Mouse (Mus musculus): ENCODE measurements around the gene Gm5447. TPM values are rescaled to one million over a fixed set of nuclear protein-coding genes. Genes with fewer than 3 reads are reported as not detected.
A peak's percentile ranks its signal among the peaks of the same experiment; 100 is the strongest.

Gene Gm5447
- 0.07 TPM in 1 of 2 replicates, not detected in the other for polyA plus RNA-seq (2015; fragmentation: Nextera tagmentation; extraction: Ambion mirVana)

GRCm38 (mm10) chr13:30973501-30974246 lies at the start of gene Gm5447, which contains the start of gene Exoc2:
TSS of gene Gm5447 (plus strand) at chr13:30974204.
TSS of gene Exoc2 (minus strand) at chr13:30974093.
- peak within 1 kb of the TSS; percentile 64 for H3K4me2 ChIP-seq (replicated peaks; ENCODE audit: low read depth)
- no peaks in the 10 kb centered on the region for H3K36me3 ChIP-seq (ENCODE audit: control insufficient read depth, insufficient read depth, low read length)
- H3K27me3 ChIP-seq (ENCODE audit: control insufficient read depth, insufficient read depth, low read length) = no peaks in the 10 kb centered on the region
- peak within 1 kb of the TSS; percentile 96 for H3K9ac ChIP-seq (ENCODE audit: low read length)
- no peaks in the 10 kb centered on the region for H3K9me3 ChIP-seq (ENCODE audit: control insufficient read depth, low read length)
- H3K4me1 ChIP-seq (replicated peaks; ENCODE audit: control insufficient read depth, insufficient read depth) = no peaks in the 10 kb centered on the region
- no peak for TF ChIP-seq EP300 (optimal IDR thresholded peaks at IDR 0.05)
- TF ChIP-seq CTCF (IDR thresholded peaks at IDR 0.05; ENCODE audit: low read depth) = 0 out of 2 replicates have a peak, but pooled peaks have one; percentile 19
- 1% methylated on average over 48 of the region's 54 CpGs for WGBS
- DNase-seq (ENCODE audit: low spot score) = peak; percentile 93
- ATAC-seq (ENCODE audit: low FRiP score, low TSS enrichment) = peak; percentile 98
- peak within 1 kb of the TSS; percentile 97 for H3K4me3 ChIP-seq (ENCODE audit: low read depth, low read length)
- peak within 1 kb of the TSS; percentile 97 for H3K27ac ChIP-seq (replicated peaks)

GRCm38 (mm10) chr13:30924269-30924668 lies 49.7 kb upstream of the Gm5447 start:
- ATAC-seq (ENCODE audit: low FRiP score, low TSS enrichment) (no peak), DNase-seq (ENCODE audit: low spot score) (no peak)
- peaks cover 6% of the 10 kb centered on the region; the same call in 1 of the 2 replicates for H3K36me3 ChIP-seq (ENCODE audit: control insufficient read depth, insufficient read depth, low read length)
- H3K27ac ChIP-seq (replicated peaks) = no peak overlapping the region
- TF ChIP-seq CTCF (IDR thresholded peaks at IDR 0.05; ENCODE audit: low read depth) = no peak
- no peaks in the 10 kb centered on the region for H3K27me3 ChIP-seq (ENCODE audit: control insufficient read depth, insufficient read depth, low read length)
- no peak overlapping the region for H3K4me2 ChIP-seq (replicated peaks; ENCODE audit: low read depth)
- H3K9ac ChIP-seq (ENCODE audit: low read length) = no peak overlapping the region
- WGBS = 56% methylated on average over 6 of the region's 6 CpGs
- H3K4me3 ChIP-seq (ENCODE audit: low read depth, low read length) = no peak overlapping the region
- no peaks in the 10 kb centered on the region for H3K9me3 ChIP-seq (ENCODE audit: control insufficient read depth, low read length)
- no peaks in the 10 kb centered on the region for H3K4me1 ChIP-seq (replicated peaks; ENCODE audit: control insufficient read depth, insufficient read depth)

- no peak for ATAC-seq (ENCODE audit: low FRiP score, low TSS enrichment)
Measured at GRCm38 (mm10) chr13:30929119-30929518, 44.9 kb upstream of the Gm5447 start.

GRCm38 (mm10) chr13:30931613-30932012 lies 42.4 kb upstream of the Gm5447 start:
- Histone ChIP-seq H3K27ac (replicated peaks) (no peak overlapping the region), H3K36me3 (ENCODE audit: control insufficient read depth, insufficient read depth, low read length) (no peaks in the 10 kb centered on the region), H3K4me1 (replicated peaks; ENCODE audit: control insufficient read depth, insufficient read depth) (no peaks in the 10 kb centered on the region), H3K27me3 (ENCODE audit: control insufficient read depth, insufficient read depth, low read length) (no peaks in the 10 kb centered on the region), H3K9ac (ENCODE audit: low read length) (no peak overlapping the region), H3K4me2 (replicated peaks; ENCODE audit: low read depth) (no peak overlapping the region), H3K9me3 (ENCODE audit: control insufficient read depth, low read length) (no peaks in the 10 kb centered on the region), H3K4me3 (ENCODE audit: low read depth, low read length) (no peak overlapping the region)
- WGBS = 56% methylated on average over 4 of the region's 4 CpGs
- DNase-seq (ENCODE audit: low spot score) = no peak
- TF ChIP-seq EP300 (optimal IDR thresholded peaks at IDR 0.05) (no peak), CTCF (IDR thresholded peaks at IDR 0.05; ENCODE audit: low read depth) (no peak)
- no peak for ATAC-seq (ENCODE audit: low FRiP score, low TSS enrichment)

More at GRCm38 (mm10) chr13:30929119-30929518, 44.9 kb upstream of the Gm5447 start:
- H3K9me3 ChIP-seq (ENCODE audit: control insufficient read depth, low read length) = no peaks in the 10 kb centered on the region
- H3K27ac ChIP-seq (replicated peaks) = no peak overlapping the region
- H3K9ac ChIP-seq (ENCODE audit: low read length) = no peak overlapping the region
- no peaks in the 10 kb centered on the region for H3K27me3 ChIP-seq (ENCODE audit: control insufficient read depth, insufficient read depth, low read length)
- TF ChIP-seq EP300 (optimal IDR thresholded peaks at IDR 0.05) (no peak), CTCF (IDR thresholded peaks at IDR 0.05; ENCODE audit: low read depth) (no peak)
- H3K36me3 ChIP-seq (ENCODE audit: control insufficient read depth, insufficient read depth, low read length) = peaks cover 4% of the 10 kb centered on the region; the same call in 1 of the 2 replicates
- H3K4me3 ChIP-seq (ENCODE audit: low read depth, low read length) = no peak overlapping the region
- no peak overlapping the region for H3K4me2 ChIP-seq (replicated peaks; ENCODE audit: low read depth)
- no peaks in the 10 kb centered on the region for H3K4me1 ChIP-seq (replicated peaks; ENCODE audit: control insufficient read depth, insufficient read depth)
- 85% methylated on average over 2 of the region's 2 CpGs for WGBS
- no peak for DNase-seq (ENCODE audit: low spot score)

GRCm38 (mm10) chr13:30932972-30933371 lies 41.0 kb upstream of the Gm5447 start:
- no peaks in the 10 kb centered on the region for H3K36me3 ChIP-seq (ENCODE audit: control insufficient read depth, insufficient read depth, low read length)
- no peak overlapping the region for H3K4me3 ChIP-seq (ENCODE audit: low read depth, low read length)
- WGBS = 70% methylated on average over 6 of the region's 6 CpGs
- H3K9ac ChIP-seq (ENCODE audit: low read length) = no peak overlapping the region
- DNase-seq (ENCODE audit: low spot score) = no peak
- H3K4me2 ChIP-seq (replicated peaks; ENCODE audit: low read depth) = no peak overlapping the region
- TF ChIP-seq EP300 (optimal IDR thresholded peaks at IDR 0.05) (no peak), CTCF (IDR thresholded peaks at IDR 0.05; ENCODE audit: low read depth) (no peak)
- no peaks in the 10 kb centered on the region for H3K4me1 ChIP-seq (replicated peaks; ENCODE audit: control insufficient read depth, insufficient read depth)
- no peak for ATAC-seq (ENCODE audit: low FRiP score, low TSS enrichment)
- H3K27me3 ChIP-seq (ENCODE audit: control insufficient read depth, insufficient read depth, low read length) = no peaks in the 10 kb centered on the region
- H3K27ac ChIP-seq (replicated peaks) = no peak overlapping the region
- H3K9me3 ChIP-seq (ENCODE audit: control insufficient read depth, low read length) = no peaks in the 10 kb centered on the region

- DNase-seq (ENCODE audit: low spot score) (no peak), ATAC-seq (ENCODE audit: low FRiP score, low TSS enrichment) (no peak)
- TF ChIP-seq EP300 (optimal IDR thresholded peaks at IDR 0.05) (no peak), CTCF (IDR thresholded peaks at IDR 0.05; ENCODE audit: low read depth) (no peak)
Measured at GRCm38 (mm10) chr13:30945788-30946187, 28.2 kb upstream of the Gm5447 start.

More at GRCm38 (mm10) chr13:30945788-30946187, 28.2 kb upstream of the Gm5447 start:
- Histone ChIP-seq H3K4me1 (replicated peaks; ENCODE audit: control insufficient read depth, insufficient read depth) (peaks cover 4% of the 10 kb centered on the region; the same call in 1 of the 2 replicates), H3K27me3 (ENCODE audit: control insufficient read depth, insufficient read depth, low read length) (no peaks in the 10 kb centered on the region), H3K4me2 (replicated peaks; ENCODE audit: low read depth) (no peak overlapping the region), H3K36me3 (ENCODE audit: control insufficient read depth, insufficient read depth, low read length) (no peaks in the 10 kb centered on the region), H3K4me3 (ENCODE audit: low read depth, low read length) (no peak overlapping the region), H3K9me3 (ENCODE audit: control insufficient read depth, low read length) (no peaks in the 10 kb centered on the region), H3K9ac (ENCODE audit: low read length) (no peak overlapping the region), H3K27ac (replicated peaks) (no peak overlapping the region)

Data from stomach, postnatal 0 days (tissue).